Mouse (Mus musculus): Measurements from ENCODE around the gene Gli1. TPM values are rescaled to one million over a fixed set of nuclear protein-coding genes. Genes with fewer than 3 reads are reported as not detected.

The Gli1 gene
- polyA plus RNA-seq, 1 experiment = 2.7 TPM

GRCm38 (mm10) chr10:127286730-127287129, 55.0 kb downstream of the Gli1 start:
- TF ChIP-seq CTCF (IDR thresholded peaks at IDR 0.05; ENCODE audit: control insufficient read depth, insufficient read depth, insufficient replicate concordance, low read depth, low read length) = no peak
- no peak; the same call in 1 of the 2 replicates for TF ChIP-seq POLR2A (IDR thresholded peaks at IDR 0.05; ENCODE audit: control insufficient read depth, low read depth, low read length)
- no peaks in the 10 kb centered on the region; the same call in none of the 2 replicates for H3K36me3 ChIP-seq (ENCODE audit: control insufficient read depth, insufficient read depth, low read length)
- H3K4me3 ChIP-seq (ENCODE audit: control insufficient read depth, low read depth, low read length) = peak overlapping the region; percentile 81
- no peaks in the 10 kb centered on the region for H3K27me3 ChIP-seq (ENCODE audit: control insufficient read depth, insufficient read depth, low read length)
- peaks cover 22% of the 10 kb centered on the region for H3K4me1 ChIP-seq (ENCODE audit: control insufficient read depth, insufficient read depth, low read length)
- H3K27ac ChIP-seq (ENCODE audit: control insufficient read depth, insufficient read depth, low read depth, low read length) = no peak overlapping the region

DNA sequence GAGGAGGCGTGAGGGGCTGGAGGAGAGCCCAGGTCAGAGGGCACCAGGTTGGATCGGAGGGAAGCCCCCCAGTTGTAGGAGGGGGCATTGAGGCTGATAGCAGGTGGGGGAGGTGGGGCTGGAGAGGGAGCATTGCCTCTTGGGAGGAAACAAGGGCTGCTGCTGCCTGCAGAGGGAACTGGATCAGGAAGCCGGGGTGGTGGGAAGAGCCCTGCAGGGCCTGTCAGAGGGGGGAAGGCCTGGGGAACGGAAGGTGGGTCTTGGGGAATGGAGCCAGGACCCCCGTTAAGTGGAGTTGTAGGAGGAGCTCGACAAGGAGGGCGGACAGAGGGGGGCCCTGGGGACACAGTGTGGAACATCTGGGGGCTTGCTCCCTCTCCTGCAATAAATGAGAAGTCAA, 55.6 kb downstream of the Gli1 start:
- Histone ChIP-seq H3K27ac (ENCODE audit: control insufficient read depth, insufficient read depth, low read depth, low read length) (no peak overlapping the region), H3K4me1 (ENCODE audit: control insufficient read depth, insufficient read depth, low read length) (peaks cover 19% of the 10 kb centered on the region), H3K36me3 (ENCODE audit: control insufficient read depth, insufficient read depth, low read length) (no peaks in the 10 kb centered on the region; the same call in none of the 2 replicates), H3K4me3 (ENCODE audit: control insufficient read depth, low read depth, low read length) (no peak overlapping the region), H3K27me3 (ENCODE audit: control insufficient read depth, insufficient read depth, low read length) (no peaks in the 10 kb centered on the region)
- TF ChIP-seq POLR2A (IDR thresholded peaks at IDR 0.05; ENCODE audit: control insufficient read depth, low read depth, low read length) = no peak
- no peak for TF ChIP-seq CTCF (IDR thresholded peaks at IDR 0.05; ENCODE audit: control insufficient read depth, insufficient read depth, insufficient replicate concordance, low read depth, low read length)

- TF ChIP-seq POLR2A (IDR thresholded peaks at IDR 0.05; ENCODE audit: control insufficient read depth, low read depth, low read length) (no peak), CTCF (IDR thresholded peaks at IDR 0.05; ENCODE audit: control insufficient read depth, insufficient read depth, insufficient replicate concordance, low read depth, low read length) (no peak)
- Histone ChIP-seq H3K27me3 (ENCODE audit: control insufficient read depth, insufficient read depth, low read length) (no peaks in the 10 kb centered on the region), H3K4me1 (ENCODE audit: control insufficient read depth, insufficient read depth, low read length) (peaks cover 19% of the 10 kb centered on the region), H3K36me3 (ENCODE audit: control insufficient read depth, insufficient read depth, low read length) (no peaks in the 10 kb centered on the region; the same call in none of the 2 replicates), H3K4me3 (ENCODE audit: control insufficient read depth, low read depth, low read length) (no peak overlapping the region), H3K27ac (ENCODE audit: control insufficient read depth, insufficient read depth, low read depth, low read length) (no peak overlapping the region)
Measured at GRCm38 (mm10) chr10:127285644-127286043, 56.1 kb downstream of the Gli1 start.

DNA sequence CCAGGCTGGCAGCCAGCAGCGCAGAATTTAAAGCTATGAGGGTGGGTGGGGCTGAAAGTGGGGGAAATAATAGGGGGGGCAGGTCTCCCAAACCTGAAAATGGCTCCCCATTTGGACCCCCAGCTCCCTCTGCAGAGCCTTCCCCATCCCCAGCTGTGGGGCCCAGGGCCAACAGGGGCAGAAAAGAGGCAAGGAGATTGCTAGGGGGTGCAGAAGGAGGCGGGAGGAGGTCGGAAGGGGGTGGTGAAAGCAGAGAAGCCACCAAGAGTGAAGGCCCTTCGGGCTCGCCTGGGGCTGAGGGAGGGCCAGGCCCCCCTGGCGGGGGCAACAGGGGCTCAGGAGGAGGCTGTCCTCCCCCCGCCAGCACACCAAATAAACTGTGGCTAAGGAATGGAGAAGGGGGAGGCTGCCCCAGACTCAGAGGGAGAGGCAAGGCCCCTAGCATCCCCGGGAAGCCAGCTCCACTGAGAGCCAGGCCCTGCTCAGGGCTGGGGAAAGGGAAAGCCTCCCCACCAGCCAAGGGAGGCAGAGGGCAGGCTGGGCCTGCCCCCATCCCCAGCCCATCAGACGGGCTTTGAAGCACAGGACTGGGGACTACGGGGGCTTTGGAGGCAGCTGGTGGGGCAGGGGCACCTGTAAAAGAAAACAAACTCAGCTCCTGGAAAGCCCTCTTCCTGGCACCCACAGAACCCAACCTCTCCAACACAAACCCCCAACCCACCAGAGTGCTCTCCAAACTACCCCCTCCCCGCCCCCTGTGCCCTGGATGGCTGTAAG, 56.9 kb downstream of the Gli1 start:
- Histone ChIP-seq H3K27ac (ENCODE audit: control insufficient read depth, insufficient read depth, low read depth, low read length) (no peak overlapping the region), H3K36me3 (ENCODE audit: control insufficient read depth, insufficient read depth, low read length) (no peaks in the 10 kb centered on the region; the same call in none of the 2 replicates), H3K4me1 (ENCODE audit: control insufficient read depth, insufficient read depth, low read length) (peaks cover 19% of the 10 kb centered on the region), H3K27me3 (ENCODE audit: control insufficient read depth, insufficient read depth, low read length) (no peaks in the 10 kb centered on the region), H3K4me3 (ENCODE audit: control insufficient read depth, low read depth, low read length) (no peak overlapping the region)
- TF ChIP-seq CTCF (IDR thresholded peaks at IDR 0.05; ENCODE audit: control insufficient read depth, insufficient read depth, insufficient replicate concordance, low read depth, low read length) (no peak), POLR2A (IDR thresholded peaks at IDR 0.05; ENCODE audit: control insufficient read depth, low read depth, low read length) (no peak)

DNA sequence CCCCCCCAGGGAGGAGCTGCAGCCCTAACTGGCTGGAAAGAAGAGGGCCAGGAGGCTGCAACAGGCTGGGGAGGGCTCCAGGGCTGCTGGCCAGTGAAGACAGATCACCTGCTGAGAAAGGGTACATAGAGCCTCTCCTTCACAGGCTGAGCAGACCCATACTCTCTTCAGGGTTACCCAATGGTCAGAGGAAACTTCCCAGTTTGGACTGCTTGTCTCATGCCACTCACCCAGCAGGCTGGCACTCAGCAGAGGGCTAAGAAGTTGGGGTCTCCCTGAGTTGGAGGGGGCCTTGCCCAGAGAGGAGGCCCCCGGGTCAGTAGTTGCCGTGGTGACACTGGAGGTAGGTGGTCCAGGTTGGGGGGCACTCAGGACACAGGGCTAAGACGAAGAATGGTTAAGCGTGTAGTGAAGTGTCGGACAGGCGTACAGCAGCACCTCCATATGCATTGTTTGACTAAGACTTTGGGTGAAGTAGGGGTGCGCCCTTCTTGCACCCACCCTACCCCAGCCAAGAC, 57.6 kb downstream of the Gli1 start:
- H3K27ac ChIP-seq (ENCODE audit: control insufficient read depth, insufficient read depth, low read depth, low read length) = no peak overlapping the region
- no peak overlapping the region for H3K4me3 ChIP-seq (ENCODE audit: control insufficient read depth, low read depth, low read length)
- no peaks in the 10 kb centered on the region; the same call in none of the 2 replicates for H3K36me3 ChIP-seq (ENCODE audit: control insufficient read depth, insufficient read depth, low read length)
- TF ChIP-seq CTCF (IDR thresholded peaks at IDR 0.05; ENCODE audit: control insufficient read depth, insufficient read depth, insufficient replicate concordance, low read depth, low read length) = no peak
- no peak for TF ChIP-seq POLR2A (IDR thresholded peaks at IDR 0.05; ENCODE audit: control insufficient read depth, low read depth, low read length)
- H3K27me3 ChIP-seq (ENCODE audit: control insufficient read depth, insufficient read depth, low read length) = no peaks in the 10 kb centered on the region
- H3K4me1 ChIP-seq (ENCODE audit: control insufficient read depth, insufficient read depth, low read length) = peaks cover 17% of the 10 kb centered on the region

DNA sequence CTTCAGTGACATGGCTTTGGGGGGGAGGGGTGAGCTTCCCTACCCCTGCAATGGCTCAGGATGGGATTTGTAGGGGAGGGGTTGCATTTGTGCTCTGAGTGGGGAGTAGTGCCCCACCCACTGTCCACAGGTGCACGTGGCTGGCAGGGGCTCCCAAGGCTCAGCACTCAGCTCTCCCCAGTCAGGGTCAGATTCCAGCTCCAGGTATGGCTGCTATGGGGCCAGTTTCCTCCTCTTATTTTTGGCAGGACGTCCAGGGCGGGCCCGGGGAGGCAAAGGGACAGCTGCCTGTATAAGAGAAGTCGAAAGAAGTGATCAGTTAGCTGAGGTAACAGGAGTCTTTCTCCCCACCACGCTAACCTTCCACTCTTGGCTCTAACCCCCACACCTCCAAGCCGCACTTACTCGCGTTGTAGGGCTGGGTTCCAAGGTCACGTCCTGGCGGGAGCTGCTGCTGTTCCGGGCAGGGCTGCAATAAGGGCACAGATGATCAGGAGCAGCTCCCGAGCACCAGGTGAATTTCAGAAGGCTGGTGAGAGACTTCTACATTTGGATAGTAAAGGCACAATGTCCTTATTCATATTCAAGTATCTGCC, 59.1 kb downstream of the Gli1 start:
- Histone ChIP-seq H3K4me3 (ENCODE audit: control insufficient read depth, low read depth, low read length) (no peak overlapping the region), H3K27me3 (ENCODE audit: control insufficient read depth, insufficient read depth, low read length) (no peaks in the 10 kb centered on the region), H3K4me1 (ENCODE audit: control insufficient read depth, insufficient read depth, low read length) (peaks cover 12% of the 10 kb centered on the region), H3K36me3 (ENCODE audit: control insufficient read depth, insufficient read depth, low read length) (no peaks in the 10 kb centered on the region; the same call in none of the 2 replicates), H3K27ac (ENCODE audit: control insufficient read depth, insufficient read depth, low read depth, low read length) (no peak overlapping the region)
- TF ChIP-seq POLR2A (IDR thresholded peaks at IDR 0.05; ENCODE audit: control insufficient read depth, low read depth, low read length) = no peak
- no peak for TF ChIP-seq CTCF (IDR thresholded peaks at IDR 0.05; ENCODE audit: control insufficient read depth, insufficient read depth, insufficient replicate concordance, low read depth, low read length)

GRCm38 (mm10) chr10:127281316-127281715, 60.5 kb downstream of the Gli1 start:
- H3K36me3 ChIP-seq (ENCODE audit: control insufficient read depth, insufficient read depth, low read length) = peaks cover under 1% of the 10 kb centered on the region
- H3K4me3 ChIP-seq (ENCODE audit: control insufficient read depth, low read depth, low read length) = no peak overlapping the region
- TF ChIP-seq POLR2A (IDR thresholded peaks at IDR 0.05; ENCODE audit: control insufficient read depth, low read depth, low read length) (no peak), CTCF (IDR thresholded peaks at IDR 0.05; ENCODE audit: control insufficient read depth, insufficient read depth, insufficient replicate concordance, low read depth, low read length) (no peak)
- H3K4me1 ChIP-seq (ENCODE audit: control insufficient read depth, insufficient read depth, low read length) = no peaks in the 10 kb centered on the region; the same call in 1 of the 2 replicates
- H3K27me3 ChIP-seq (ENCODE audit: control insufficient read depth, insufficient read depth, low read length) = no peaks in the 10 kb centered on the region
- H3K27ac ChIP-seq (ENCODE audit: control insufficient read depth, insufficient read depth, low read depth, low read length) = no peak overlapping the region

Other genes starting within 250 kb of the Gli1 start
- 32.2 and 33.9 TPM in 2 replicates for gene Os9, start 220.8 kb downstream of the Gli1 start, polyA plus RNA-seq (2012; rRNA removed)
- 21.7 and 27.0 TPM in 2 replicates for gene B4galnt1, start 176.7 kb downstream of the Gli1 start, polyA plus RNA-seq (2012; rRNA removed)
- 11.5 and 11.9 TPM in 2 replicates for gene Slc26a10, start 161.3 kb downstream of the Gli1 start, polyA plus RNA-seq (2012; rRNA removed)
- gene Arhgef25, start 151.9 kb downstream of the Gli1 start, polyA plus RNA-seq (2012; rRNA removed) = 18.6 and 19.8 TPM in 2 replicates
- 126 and 129 TPM in 2 replicates for gene Dtx3, start 146.2 kb downstream of the Gli1 start, polyA plus RNA-seq (2012; rRNA removed)
- gene Pip4k2c, start 130.4 kb downstream of the Gli1 start, polyA plus RNA-seq (2012; rRNA removed) = 14.0 and 16.2 TPM in 2 replicates
- 3.3 and 3.9 TPM in 2 replicates for gene Kif5a, start 78.6 kb downstream of the Gli1 start, polyA plus RNA-seq (2012; rRNA removed)
- gene Dctn2, start 75.6 kb downstream of the Gli1 start, polyA plus RNA-seq (2012; rRNA removed) = 391 and 429 TPM in 2 replicates
- 61.3 and 74.1 TPM in 2 replicates for gene Mbd6, start 53.0 kb downstream of the Gli1 start, polyA plus RNA-seq (2012; rRNA removed)
- 32.4 and 36.7 TPM in 2 replicates for gene Mars, start 30.2 kb downstream of the Gli1 start, polyA plus RNA-seq (2012; rRNA removed)
- gene Arhgap9, start 20.0 kb downstream of the Gli1 start, polyA plus RNA-seq (2012; rRNA removed) = 0.32 and 0.34 TPM in 2 replicates
- gene Inhbe, start 12.4 kb upstream of the Gli1 start, polyA plus RNA-seq (2012; rRNA removed) = not detected in 2 replicates
- gene Inhbc, start 28.5 kb upstream of the Gli1 start, polyA plus RNA-seq (2012; rRNA removed) = 0.05 and 0.08 TPM in 2 replicates
- gene R3hdm2, start 38.4 kb upstream of the Gli1 start, polyA plus RNA-seq (2012; rRNA removed) = 43.6 and 56.0 TPM in 2 replicates
- 0.97 and 1.0 TPM in 2 replicates for gene Stac3, start 159.7 kb upstream of the Gli1 start, polyA plus RNA-seq (2012; rRNA removed)
- gene Ndufa4l2, start 173.0 kb upstream of the Gli1 start, polyA plus RNA-seq (2012; rRNA removed) = 65.0 and 74.9 TPM in 2 replicates
- gene Shmt2, start 180.5 kb upstream of the Gli1 start, polyA plus RNA-seq (2012; rRNA removed) = 12.7 and 16.7 TPM in 2 replicates
- 0.36 and 0.51 TPM in 2 replicates for gene Nxph4, start 192.6 kb upstream of the Gli1 start, polyA plus RNA-seq (2012; rRNA removed)

Data from testis, adult 2 months (tissue).